Mouse (Mus musculus): ENCODE measurements around the gene Kif7. TPM values are rescaled to one million over a fixed set of nuclear protein-coding genes. Genes with fewer than 3 reads are reported as not detected.

The Kif7 gene
- polyA plus RNA-seq, 1 experiment from 2014 or later: 1.6 TPM

GRCm38 (mm10) chr7:79740279-79740678 lies 24.8 kb upstream of the Kif7 start:
- no peak for ATAC-seq
- Histone ChIP-seq H3K4me1 (ENCODE audit: insufficient read depth, low read depth, low read length) (no peaks in the 10 kb centered on the region; the same call in 1 of the 2 replicates), H3K27ac (ENCODE audit: low read length) (no peak overlapping the region), H3K36me3 (ENCODE audit: insufficient read depth, low read length) (no peaks in the 10 kb centered on the region), H3K9ac (replicated peaks; ENCODE audit: low read depth) (no peak overlapping the region), H3K9me3 (ENCODE audit: low read length) (no peaks in the 10 kb centered on the region), H3K4me2 (replicated peaks; ENCODE audit: low read depth, low read length) (no peak overlapping the region), H3K4me3 (ENCODE audit: low read depth, low read length) (no peak overlapping the region), H3K27me3 (replicated peaks; ENCODE audit: insufficient read depth, low read length) (no peaks in the 10 kb centered on the region)
- TF ChIP-seq EP300 (IDR thresholded peaks at IDR 0.05): no peak
- no peak for TF ChIP-seq CTCF (IDR thresholded peaks at IDR 0.05)
- no peak for DNase-seq (ENCODE audit: low spot score)
- 78% methylated on average over 4 of the region's 4 CpGs for WGBS

- TF ChIP-seq EP300 (IDR thresholded peaks at IDR 0.05): no peak
- TF ChIP-seq CTCF (IDR thresholded peaks at IDR 0.05): no peak
- Histone ChIP-seq H3K27ac (ENCODE audit: low read length) (no peak overlapping the region), H3K9ac (replicated peaks; ENCODE audit: low read depth) (no peak overlapping the region), H3K4me2 (replicated peaks; ENCODE audit: low read depth, low read length) (no peak overlapping the region), H3K4me1 (ENCODE audit: insufficient read depth, low read depth, low read length) (no peaks in the 10 kb centered on the region; the same call in 1 of the 2 replicates), H3K36me3 (ENCODE audit: insufficient read depth, low read length) (no peaks in the 10 kb centered on the region), H3K9me3 (ENCODE audit: low read length) (no peaks in the 10 kb centered on the region), H3K27me3 (replicated peaks; ENCODE audit: insufficient read depth, low read length) (no peaks in the 10 kb centered on the region), H3K4me3 (ENCODE audit: low read depth, low read length) (no peak overlapping the region)
- ATAC-seq: no peak
- WGBS: 73% methylated on average over 2 of the region's 2 CpGs
- peak; percentile 33 for DNase-seq (ENCODE audit: low spot score)
Measured at GRCm38 (mm10) chr7:79738913-79739312, 23.4 kb upstream of the Kif7 start.

DNA sequence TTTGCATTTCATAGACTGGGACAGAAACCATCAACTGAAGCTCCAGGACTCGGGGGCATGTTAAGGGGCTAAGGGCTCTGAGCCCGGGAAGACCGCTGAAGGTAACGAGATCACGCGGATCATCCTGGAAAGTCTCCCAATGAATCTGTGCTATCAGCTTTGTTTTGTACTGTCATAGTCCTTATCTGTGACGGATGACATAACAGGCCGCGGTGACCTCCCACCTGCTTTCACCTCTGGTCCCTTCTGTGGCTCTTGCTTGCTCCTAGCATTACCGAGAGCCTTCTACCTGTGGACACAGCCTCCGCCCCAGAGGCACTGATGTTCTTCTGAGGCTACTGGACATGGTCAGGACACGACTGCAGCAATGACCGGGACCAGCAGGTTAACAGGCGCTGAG lies 21.0 kb upstream of the Kif7 start:
- TF ChIP-seq EP300 (IDR thresholded peaks at IDR 0.05) (no peak), CTCF (IDR thresholded peaks at IDR 0.05) (no peak)
- no peaks in the 10 kb centered on the region for H3K4me1 ChIP-seq (ENCODE audit: insufficient read depth, low read depth, low read length)
- no peak overlapping the region for H3K4me2 ChIP-seq (replicated peaks; ENCODE audit: low read depth, low read length)
- no peaks in the 10 kb centered on the region for H3K36me3 ChIP-seq (ENCODE audit: insufficient read depth, low read length)
- H3K27me3 ChIP-seq (replicated peaks; ENCODE audit: insufficient read depth, low read length): no peaks in the 10 kb centered on the region
- H3K9ac ChIP-seq (replicated peaks; ENCODE audit: low read depth): no peak overlapping the region
- no peaks in the 10 kb centered on the region for H3K9me3 ChIP-seq (ENCODE audit: low read length)
- ATAC-seq (no peak), DNase-seq (ENCODE audit: low spot score) (no peak)
- WGBS: 81% methylated on average over 14 of the region's 14 CpGs
- no peak overlapping the region for H3K27ac ChIP-seq (ENCODE audit: low read length)
- no peak overlapping the region for H3K4me3 ChIP-seq (ENCODE audit: low read depth, low read length)

DNA sequence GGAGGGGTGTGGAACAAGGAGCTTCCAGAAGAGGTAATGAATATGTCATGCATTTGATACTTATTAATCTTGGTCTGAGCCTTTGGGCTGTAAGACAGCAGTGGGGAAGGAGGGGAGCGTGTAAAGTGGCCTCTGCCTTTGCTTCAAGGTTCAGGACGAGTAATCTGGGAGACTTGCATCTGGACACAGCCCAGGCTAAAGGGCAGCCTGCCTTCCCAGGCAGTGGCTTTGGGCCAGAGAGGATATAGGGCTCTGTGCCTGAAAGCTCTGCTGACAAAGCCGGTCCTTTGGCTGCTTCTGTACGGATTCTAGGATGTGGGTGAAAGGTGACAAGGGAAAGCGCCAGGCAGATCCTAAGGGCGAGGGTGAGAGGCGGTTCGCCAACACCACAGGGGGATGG lies 19.0 kb upstream of the Kif7 start:
- Histone ChIP-seq H3K36me3 (ENCODE audit: insufficient read depth, low read length) (no peaks in the 10 kb centered on the region), H3K27ac (ENCODE audit: low read length) (no peak overlapping the region), H3K4me3 (ENCODE audit: low read depth, low read length) (no peak overlapping the region), H3K27me3 (replicated peaks; ENCODE audit: insufficient read depth, low read length) (no peaks in the 10 kb centered on the region; the same call in 1 of the 2 replicates), H3K9me3 (ENCODE audit: low read length) (no peaks in the 10 kb centered on the region), H3K4me1 (ENCODE audit: insufficient read depth, low read depth, low read length) (no peaks in the 10 kb centered on the region), H3K9ac (replicated peaks; ENCODE audit: low read depth) (no peak overlapping the region), H3K4me2 (replicated peaks; ENCODE audit: low read depth, low read length) (no peak overlapping the region)
- 66% methylated on average over 8 of the region's 8 CpGs for WGBS
- DNase-seq (ENCODE audit: low spot score) (no peak), ATAC-seq (no peak)
- no peak for TF ChIP-seq CTCF (IDR thresholded peaks at IDR 0.05)
- no peak for TF ChIP-seq EP300 (IDR thresholded peaks at IDR 0.05)

GRCm38 (mm10) chr7:79732622-79733021 lies 17.1 kb upstream of the Kif7 start, which contains the start of gene Plin1:
TSS of gene Plin1 (minus strand) at chr7:79732903.
- Histone ChIP-seq H3K4me2 (replicated peaks; ENCODE audit: low read depth, low read length) (no peak within 1 kb of the TSS), H3K9me3 (ENCODE audit: low read length) (no peaks in the 10 kb centered on the region), H3K27me3 (replicated peaks; ENCODE audit: insufficient read depth, low read length) (no peaks in the 10 kb centered on the region; the same call in 1 of the 2 replicates), H3K9ac (replicated peaks; ENCODE audit: low read depth) (no peak within 1 kb of the TSS), H3K27ac (ENCODE audit: low read length) (no peak within 1 kb of the TSS), H3K4me1 (ENCODE audit: insufficient read depth, low read depth, low read length) (no peaks in the 10 kb centered on the region), H3K36me3 (ENCODE audit: insufficient read depth, low read length) (no peaks in the 10 kb centered on the region), H3K4me3 (ENCODE audit: low read depth, low read length) (no peak within 1 kb of the TSS)
- ATAC-seq (0 out of 2 replicates have a peak, but pooled peaks have one; percentile 31), DNase-seq (ENCODE audit: low spot score) (peak; percentile 45)
- TF ChIP-seq CTCF (IDR thresholded peaks at IDR 0.05): no peak
- no peak for TF ChIP-seq EP300 (IDR thresholded peaks at IDR 0.05)
- 43% methylated on average over 4 of the region's 4 CpGs for WGBS

DNA sequence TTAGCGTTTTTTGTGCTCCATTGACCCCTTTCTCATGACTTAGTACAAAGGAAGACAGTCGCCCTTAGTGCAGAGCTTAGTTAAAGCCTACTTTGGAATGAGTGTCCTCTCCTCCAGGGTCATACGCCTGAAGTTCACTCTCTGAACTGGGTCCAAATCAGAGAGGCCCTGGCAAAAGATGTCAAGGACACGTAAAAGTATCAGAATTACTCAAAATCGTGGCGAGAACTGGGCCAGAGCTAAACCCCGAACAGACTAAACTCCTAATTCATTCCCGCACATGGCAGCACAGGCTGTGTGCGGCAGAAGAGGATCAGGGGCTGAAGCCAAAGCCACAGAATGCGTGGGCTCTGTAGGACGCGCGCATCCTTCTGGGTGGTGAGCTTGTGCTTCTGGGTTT lies 15.9 kb upstream of the Kif7 start:
- DNase-seq (ENCODE audit: low spot score): no peak
- no peak overlapping the region for H3K9ac ChIP-seq (replicated peaks; ENCODE audit: low read depth)
- no peaks in the 10 kb centered on the region for H3K4me1 ChIP-seq (ENCODE audit: insufficient read depth, low read depth, low read length)
- H3K4me2 ChIP-seq (replicated peaks; ENCODE audit: low read depth, low read length): no peak overlapping the region
- TF ChIP-seq CTCF (IDR thresholded peaks at IDR 0.05): no peak
- no peak for TF ChIP-seq EP300 (IDR thresholded peaks at IDR 0.05)
- H3K36me3 ChIP-seq (ENCODE audit: insufficient read depth, low read length): no peaks in the 10 kb centered on the region
- no peaks in the 10 kb centered on the region for H3K9me3 ChIP-seq (ENCODE audit: low read length)
- H3K27ac ChIP-seq (ENCODE audit: low read length): no peak overlapping the region
- no peak for ATAC-seq
- H3K27me3 ChIP-seq (replicated peaks; ENCODE audit: insufficient read depth, low read length): no peaks in the 10 kb centered on the region; the same call in 1 of the 2 replicates
- 78% methylated on average over 13 of the region's 13 CpGs for WGBS
- no peak overlapping the region for H3K4me3 ChIP-seq (ENCODE audit: low read depth, low read length)
